Mouse (Mus musculus) ES-Bruce4 (cell line): ENCODE measurements at regions not wholly inside any gene's neighbourhood (a gene's known extent, or its start where the extent isn't known, plus 50 kb on each side); places are given as distances from the start of the nearest gene placed in this dataset.
A peak's percentile ranks its signal among the peaks of the same experiment; 100 is the strongest.

Experiments used
- H3K27ac ChIP-seq: 2 replicates; pipeline ENCODE4 v1.5.1; 2012; ENCODE audit warnings: low read length, inconsistent platforms; ENCODE audit not compliant: insufficient read depth
- H3K27me3 ChIP-seq: 2 replicates; pipeline ENCODE4 v1.6.1; 2012; ENCODE audit warnings: mild to moderate bottlenecking, low read length, inconsistent platforms; ENCODE audit not compliant: control insufficient read depth, poor library complexity, insufficient read depth, severe bottlenecking
- H3K36me3 ChIP-seq: 2 replicates; pipeline ENCODE4 v1.6.1; 2012; ENCODE audit warnings: inconsistent platforms, mild to moderate bottlenecking, low read length, moderate library complexity; ENCODE audit not compliant: control insufficient read depth, poor library complexity, insufficient read depth, severe bottlenecking
- H3K4me1 ChIP-seq: one replicate; pipeline ENCODE4 v1.8.1; 2011; ENCODE audit warnings: low read length; ENCODE audit not compliant: control insufficient read depth, insufficient read depth
- H3K4me3 ChIP-seq: 2 replicates; pipeline ENCODE4 v1.5.1; 2011; ENCODE audit warnings: low read depth, mild to moderate bottlenecking, low read length
- H3K9ac ChIP-seq: 2 replicates; pipeline ENCODE4 v1.6.1; 2012; ENCODE audit warnings: low read depth, mild to moderate bottlenecking, inconsistent platforms; ENCODE audit not compliant: poor library complexity, severe bottlenecking
- H3K9me3 ChIP-seq: replicated peaks from 2 replicates; pipeline ENCODE4 v1.6.1; 2012; ENCODE audit warnings: mild to moderate bottlenecking, low read length, inconsistent platforms; ENCODE audit not compliant: control insufficient read depth, poor library complexity, insufficient read depth, severe bottlenecking
- CTCF ChIP-seq: IDR thresholded peaks from one replicate; pipeline ENCODE4 v1.8.1; 2011; ENCODE audit warnings: low read depth, low read length
- EP300 ChIP-seq: IDR thresholded peaks from 2 replicates; pipeline ENCODE4 v1.6.1; 2011; ENCODE audit warnings: low read depth, low read length; ENCODE audit not compliant: insufficient read depth
- POLR2A ChIP-seq: IDR thresholded peaks from one replicate; pipeline ENCODE4 v1.8.1; 2011; ENCODE audit warnings: low read length; ENCODE audit not compliant: insufficient read depth

DNA sequence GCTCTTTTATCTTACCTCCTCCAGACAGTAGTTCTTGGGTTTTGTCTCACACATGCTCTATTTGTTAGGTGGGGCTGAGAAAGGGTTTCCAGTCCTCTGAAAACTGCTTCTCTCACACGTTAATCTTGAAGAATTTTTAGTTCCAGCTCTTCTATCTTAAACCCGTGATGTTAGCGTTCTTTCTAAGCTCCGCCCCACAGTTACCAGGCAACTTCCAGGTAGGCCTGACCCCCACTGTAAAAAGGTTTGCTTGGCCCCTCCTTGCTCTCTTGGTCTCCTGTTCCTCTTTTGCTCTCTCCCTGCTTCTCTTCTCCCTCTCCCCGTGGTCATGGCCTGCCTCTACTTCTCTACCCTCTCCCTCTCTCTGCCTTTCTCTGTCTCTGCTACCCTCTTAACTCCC, 1149.7 kb downstream of the Mrps31 start:
- no peaks in the 10 kb centered on the region for H3K27me3 ChIP-seq
- H3K36me3 ChIP-seq = no peaks in the 10 kb centered on the region
- peak overlapping the region; percentile 98 for H3K27ac ChIP-seq

DNA sequence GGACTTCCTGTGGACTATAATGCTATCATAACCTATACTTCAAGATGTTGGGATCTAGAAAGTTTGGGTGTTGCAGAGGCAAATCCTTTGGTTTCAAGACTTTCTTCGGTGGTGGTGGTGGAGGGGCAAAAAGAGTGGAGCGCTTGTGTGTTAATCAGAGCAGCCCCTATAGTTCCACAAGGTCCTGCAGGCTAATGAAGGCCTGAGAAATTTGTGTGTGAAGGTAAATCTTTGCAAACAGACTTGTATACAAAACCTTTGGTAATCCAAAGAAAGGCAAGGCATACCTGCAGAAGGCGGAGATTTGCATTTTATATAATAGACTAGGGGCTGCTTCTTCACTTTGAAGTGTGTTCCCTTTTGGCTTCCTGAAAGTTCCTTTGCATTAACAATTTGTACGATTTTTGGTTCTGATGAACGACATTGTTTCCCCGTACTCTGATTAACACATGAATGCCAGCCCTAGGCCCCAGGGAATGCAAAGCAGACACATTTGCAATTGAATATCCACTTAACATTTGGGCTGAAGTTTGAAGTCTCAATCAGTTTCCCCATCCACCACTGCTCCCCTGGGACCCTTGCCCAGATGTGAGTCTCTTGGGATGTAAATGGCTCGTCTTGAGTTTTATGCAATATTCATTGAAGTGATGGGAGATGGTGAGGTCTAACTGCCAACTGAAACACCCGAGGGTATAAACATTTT, 1150.7 kb downstream of the Mrps31 start:
- Histone ChIP-seq H3K9me3 (peaks cover 17% of the 10 kb centered on the region), H3K27ac (peak overlapping the region; percentile 99)
- TF ChIP-seq CTCF (no peak), POLR2A (no peak), EP300 (peak; percentile 93)

More for the DNA sequence above, 1149.7 kb downstream of the Mrps31 start:
- no peak overlapping the region for H3K9ac ChIP-seq
- H3K4me1 ChIP-seq = no peaks in the 10 kb centered on the region
- TF ChIP-seq POLR2A (no peak), CTCF (no peak), EP300 (no peak)
- H3K4me3 ChIP-seq = no peak overlapping the region
- peaks cover 17% of the 10 kb centered on the region for H3K9me3 ChIP-seq

DNA sequence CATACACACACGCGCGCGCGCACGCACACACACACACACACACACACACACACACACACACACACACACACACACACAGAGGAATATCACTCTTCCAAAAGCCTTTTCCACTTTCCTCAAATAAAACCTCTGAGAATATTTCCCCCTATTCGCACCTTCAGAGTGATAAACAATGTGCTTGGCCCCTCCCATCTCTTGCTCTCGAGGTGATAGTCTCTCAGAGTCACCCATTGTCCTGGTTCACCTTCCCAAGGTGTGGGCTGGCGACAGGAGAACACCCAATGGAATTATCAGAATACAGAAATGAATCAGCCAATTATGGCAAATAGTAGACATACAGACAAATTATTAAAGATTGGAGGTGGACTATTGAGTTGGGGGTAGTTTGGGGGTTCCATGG, 1151.3 kb downstream of the Mrps31 start:
- no peaks in the 10 kb centered on the region for H3K27me3 ChIP-seq
- H3K9me3 ChIP-seq = peaks cover 21% of the 10 kb centered on the region
- no peak overlapping the region for H3K4me3 ChIP-seq
- peak overlapping the region; percentile 99 for H3K27ac ChIP-seq
- no peak overlapping the region for H3K9ac ChIP-seq
- peak; percentile 45; the same call in 1 of the 2 replicates for TF ChIP-seq EP300
- TF ChIP-seq POLR2A = no peak
- no peaks in the 10 kb centered on the region for H3K36me3 ChIP-seq
- H3K4me1 ChIP-seq = no peaks in the 10 kb centered on the region

More for the DNA sequence above, 1150.7 kb downstream of the Mrps31 start:
- Histone ChIP-seq H3K4me1 (no peaks in the 10 kb centered on the region), H3K4me3 (no peak overlapping the region), H3K9ac (no peak overlapping the region), H3K36me3 (no peaks in the 10 kb centered on the region), H3K27me3 (no peaks in the 10 kb centered on the region)

DNA sequence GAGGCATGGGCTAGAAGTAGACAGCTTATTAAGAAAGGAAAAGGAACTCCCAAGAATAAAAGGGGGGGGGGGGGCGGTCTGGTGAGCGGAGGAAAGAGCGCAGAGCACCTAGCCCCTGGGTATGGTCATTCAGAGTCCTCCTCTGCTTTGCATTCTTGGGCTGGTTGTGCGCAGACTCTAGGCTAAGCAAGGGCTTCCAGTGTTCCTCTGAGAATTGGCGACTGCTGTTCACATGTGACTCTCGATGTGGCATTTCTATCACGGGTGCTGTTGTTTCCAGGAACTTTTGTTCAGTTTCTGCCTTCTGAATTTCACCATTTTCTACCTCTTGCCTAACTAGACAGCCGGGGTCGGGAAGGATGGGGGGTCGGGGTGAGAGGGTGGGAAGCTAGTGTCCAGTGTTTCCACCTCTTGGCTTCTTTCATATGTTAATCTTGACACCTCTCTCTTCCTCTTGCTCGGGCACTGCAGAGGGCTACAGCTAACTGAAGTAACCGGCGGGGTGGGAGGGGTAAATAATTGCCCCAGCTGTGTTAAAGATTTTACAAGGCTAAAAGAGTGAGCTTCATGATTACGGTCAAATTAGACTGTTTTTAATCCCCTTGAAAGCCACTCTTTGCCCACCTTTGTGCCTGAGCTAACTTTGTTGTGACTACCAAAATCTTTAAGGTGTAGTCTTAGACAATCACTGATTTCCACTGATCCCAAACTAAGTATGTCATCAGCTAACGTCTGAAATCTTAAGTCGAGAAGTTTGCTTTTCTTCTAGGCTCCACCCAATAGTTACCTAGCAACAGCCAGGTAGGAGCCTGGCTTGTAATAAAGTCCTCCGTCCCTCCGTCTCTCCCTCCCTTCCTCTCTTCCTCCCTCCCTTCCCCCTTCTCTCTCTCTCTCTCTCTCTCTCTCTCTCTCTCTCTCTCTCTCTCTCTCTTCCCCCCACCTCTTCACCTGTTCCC, 1152.2 kb downstream of the Mrps31 start:
- Histone ChIP-seq H3K9me3 (peaks cover 21% of the 10 kb centered on the region), H3K4me3 (peak overlapping the region; percentile 34), H3K27me3 (no peaks in the 10 kb centered on the region), H3K4me1 (no peaks in the 10 kb centered on the region), H3K36me3 (no peaks in the 10 kb centered on the region), H3K9ac (peak overlapping the region; percentile 42), H3K27ac (peak overlapping the region; percentile 99)
- no peak for TF ChIP-seq POLR2A
- TF ChIP-seq EP300 = peak; percentile 82

DNA sequence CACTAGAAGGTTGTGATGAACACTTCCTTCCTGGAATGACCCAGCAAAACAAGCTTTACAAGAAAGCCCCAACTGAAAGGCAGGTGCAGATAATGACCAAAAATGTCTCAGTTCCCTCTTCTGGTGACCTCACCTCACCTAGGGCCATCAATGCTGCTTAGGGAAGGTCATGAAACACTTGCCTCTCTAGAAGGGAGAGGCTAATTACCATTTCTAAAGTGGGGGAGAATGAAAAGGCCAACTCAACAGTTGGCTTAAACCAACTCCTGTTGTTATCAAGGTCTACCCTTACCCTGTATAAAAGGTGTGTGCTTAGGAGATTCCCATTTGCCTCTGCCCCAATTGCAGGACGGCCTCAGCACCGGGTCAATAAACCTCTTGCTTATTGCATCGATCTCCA, 1156.7 kb downstream of the Mrps31 start:
- no peak for TF ChIP-seq POLR2A
- 0 out of 2 replicates have a peak, but pooled peaks have one; percentile 46 for TF ChIP-seq EP300
- TF ChIP-seq CTCF = no peak

DNA sequence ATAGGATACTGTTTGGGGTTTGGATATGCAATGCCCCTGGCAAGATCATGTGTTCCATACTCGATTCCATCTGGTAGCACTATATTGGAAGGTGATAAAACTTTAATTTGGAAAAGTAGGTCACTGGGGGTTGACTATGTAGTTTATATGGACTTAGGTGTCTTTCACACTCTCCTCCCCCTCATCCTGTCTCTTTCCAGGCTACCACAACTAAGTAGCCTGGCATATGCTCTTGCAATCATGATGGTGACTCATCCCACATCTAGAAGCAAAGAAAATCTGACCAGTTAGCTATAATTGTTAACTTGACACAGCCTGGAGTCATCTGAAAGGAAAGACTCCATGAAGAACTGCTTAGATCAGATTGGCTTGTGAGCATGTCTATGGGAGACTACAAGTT, 1154.3 kb downstream of the Adam3 start:
- H3K9ac ChIP-seq = no peak overlapping the region
- no peaks in the 10 kb centered on the region for H3K27me3 ChIP-seq
- peaks cover 3% of the 10 kb centered on the region for H3K9me3 ChIP-seq
- H3K4me1 ChIP-seq = no peaks in the 10 kb centered on the region
- H3K27ac ChIP-seq = no peak overlapping the region
- H3K4me3 ChIP-seq = no peak overlapping the region
- no peaks in the 10 kb centered on the region for H3K36me3 ChIP-seq
- TF ChIP-seq EP300 (no peak), CTCF (no peak), POLR2A (no peak)

More for the DNA sequence above, 1156.7 kb downstream of the Mrps31 start:
- H3K36me3 ChIP-seq = no peaks in the 10 kb centered on the region
- no peak overlapping the region for H3K4me3 ChIP-seq
- peak overlapping the region; percentile 72 for H3K27ac ChIP-seq
- no peak overlapping the region for H3K9ac ChIP-seq
- no peaks in the 10 kb centered on the region for H3K4me1 ChIP-seq
- no peaks in the 10 kb centered on the region for H3K27me3 ChIP-seq
- peaks cover 3% of the 10 kb centered on the region for H3K9me3 ChIP-seq
